Mouse (Mus musculus) CH12.LX (cell line): ENCODE data around the gene Rab6a. TPM values are rescaled to one million over a fixed set of nuclear protein-coding genes. Genes with fewer than 3 reads are reported as not detected.

Experiments
- polyA plus RNA-seq: library from polyadenylated mRNA; unstranded; fragments of >175 nt; gene quantifications from 2 replicates; pipeline ENCODE4 v1.2.1, GENCODE M21; 2012; ENCODE audit warnings: low read depth; ENCODE audit not compliant: insufficient read length
- total RNA-seq, 2 experiments: library from RNA; depleted of rRNA; stranded (reverse); fragments of 300-350 nt in 1 of 2; fragments of >200 nt in 1 of 2; gene quantifications; 2 replicates each; pipeline ENCODE4 v1.2.3; 2012 to 2014

The Rab6a gene
- total and polyA plus RNA-seq, 3 experiments, result 11.1 to 30.7 (median 30.7) TPM

Other genes with a start within 250 kb of the Rab6a start
- gene C2cd3, start 235.2 kb upstream of the Rab6a start, total RNA-seq (2012; rRNA removed), result 15.4 and 16.7 TPM in 2 replicates
- gene C2cd3, start 235.2 kb upstream of the Rab6a start, total RNA-seq (2014; rRNA removed), result 10.5 and 11.7 TPM in 2 replicates
- gene C2cd3, start 235.2 kb upstream of the Rab6a start, polyA plus RNA-seq, result 20.3 and 25.0 TPM in 2 replicates
- gene Ppme1, start 235.1 kb upstream of the Rab6a start, total RNA-seq (2012; rRNA removed), result 31.5 and 45.6 TPM in 2 replicates
- gene Ppme1, start 235.1 kb upstream of the Rab6a start, total RNA-seq (2014; rRNA removed), result 33.1 and 40.2 TPM in 2 replicates
- gene Ppme1, start 235.1 kb upstream of the Rab6a start, polyA plus RNA-seq, result 35.9 and 50.8 TPM in 2 replicates
- not detected in 2 replicates for gene Ucp3, start 134.4 kb upstream of the Rab6a start, total RNA-seq (2012; rRNA removed)
- not detected in 2 replicates for gene Ucp3, start 134.4 kb upstream of the Rab6a start, total RNA-seq (2014; rRNA removed)
- gene Ucp3, start 134.4 kb upstream of the Rab6a start, polyA plus RNA-seq, result 0.13 TPM in 1 of 2 replicates, not detected in the other
- gene Ucp2, start 114.1 kb upstream of the Rab6a start, total RNA-seq (2012; rRNA removed), result 94.0 and 131 TPM in 2 replicates
- gene Ucp2, start 114.1 kb upstream of the Rab6a start, total RNA-seq (2014; rRNA removed), result 102 and 131 TPM in 2 replicates
- 542 and 635 TPM in 2 replicates for gene Ucp2, start 114.1 kb upstream of the Rab6a start, polyA plus RNA-seq
- 11.8 and 15.6 TPM in 2 replicates for gene Dnajb13, start 92.5 kb upstream of the Rab6a start, total RNA-seq (2012; rRNA removed)
- gene Dnajb13, start 92.5 kb upstream of the Rab6a start, total RNA-seq (2014; rRNA removed), result 24.5 and 32.0 TPM in 2 replicates
- gene Dnajb13, start 92.5 kb upstream of the Rab6a start, polyA plus RNA-seq, result 13.9 and 17.8 TPM in 2 replicates
- 22.9 and 25.5 TPM in 2 replicates for gene Coa4, start 70.3 kb upstream of the Rab6a start, total RNA-seq (2012; rRNA removed)
- 20.3 and 24.1 TPM in 2 replicates for gene Coa4, start 70.3 kb upstream of the Rab6a start, total RNA-seq (2014; rRNA removed)
- gene Coa4, start 70.3 kb upstream of the Rab6a start, polyA plus RNA-seq, result 22.0 and 24.1 TPM in 2 replicates
- 39.1 and 42.5 TPM in 2 replicates for gene Mrpl48, start 891 bp downstream of the Rab6a start, total RNA-seq (2012; rRNA removed)
- 99.4 and 104 TPM in 2 replicates for gene Mrpl48, start 891 bp downstream of the Rab6a start, total RNA-seq (2014; rRNA removed)
- gene Mrpl48, start 891 bp downstream of the Rab6a start, polyA plus RNA-seq, result 98.5 and 110 TPM in 2 replicates
- gene Plekhb1, start 55.0 kb downstream of the Rab6a start, total RNA-seq (2012; rRNA removed), result 0.04 and 0.08 TPM in 2 replicates
- not detected in 2 replicates for gene Plekhb1, start 55.0 kb downstream of the Rab6a start, total RNA-seq (2014; rRNA removed)
- gene Plekhb1, start 55.0 kb downstream of the Rab6a start, polyA plus RNA-seq, result not detected in 2 replicates
- gene Fam168a, start 99.2 kb downstream of the Rab6a start, total RNA-seq (2012; rRNA removed), result 3.4 and 4.0 TPM in 2 replicates
- 4.9 and 5.2 TPM in 2 replicates for gene Fam168a, start 99.2 kb downstream of the Rab6a start, total RNA-seq (2014; rRNA removed)
- gene Fam168a, start 99.2 kb downstream of the Rab6a start, polyA plus RNA-seq, result 11.6 and 15.0 TPM in 2 replicates